Mouse (Mus musculus) neural tube, embryonic 11.5 days (tissue): ENCODE results near the gene Spib. TPM values are rescaled to one million over a fixed set of nuclear protein-coding genes. Genes with fewer than 3 reads are reported as not detected.

ENCODE experiments used
- ATAC-seq: fragments of 200-750 bp; cut with Nextera tagmentation; 2 replicates; pipeline ENCODE4 v1.8.0; 2017; ENCODE audit warnings: moderate number of reproducible peaks, mild to moderate bottlenecking, moderate TSS enrichment, moderate library complexity; ENCODE audit not compliant: insufficient read depth, low FRiP score, low TSS enrichment
- DNase-seq: peaks from one replicate; pipeline ENCODE4 v3.0.0-alpha.2; 2015; ENCODE audit warnings: low spot score
- H3K27ac ChIP-seq: fragments of 300-500 bp; sonication (generic); 2 replicates; pipeline ENCODE4 v1.5.1; 2014; ENCODE audit warnings: low read depth, mild to moderate bottlenecking, low read length
- H3K27me3 ChIP-seq: fragments of 300-500 bp; sonication (generic); 2 replicates; pipeline ENCODE4 v1.6.1; 2014; ENCODE audit warnings: mild to moderate bottlenecking, low read length, mixed read lengths; ENCODE audit not compliant: control insufficient read depth, insufficient read depth
- H3K36me3 ChIP-seq: fragments of 300-500 bp; sonication (generic); 2 replicates; pipeline ENCODE4 v1.6.1; 2014; ENCODE audit warnings: mild to moderate bottlenecking, low read length, moderate library complexity, mixed read lengths; ENCODE audit not compliant: control insufficient read depth, insufficient read depth
- H3K4me1 ChIP-seq: fragments of 300-500 bp; sonication (generic); 2 replicates; pipeline ENCODE4 v1.6.1; 2014; ENCODE audit warnings: low read length, mixed read lengths; ENCODE audit not compliant: control insufficient read depth, insufficient read depth
- H3K4me2 ChIP-seq: fragments of 300-500 bp; sonication (generic); 2 replicates; pipeline ENCODE4 v1.6.1; 2014; ENCODE audit warnings: low read depth, mild to moderate bottlenecking, moderate library complexity
- H3K4me3 ChIP-seq: fragments of 300-500 bp; sonication (generic); 2 replicates; pipeline ENCODE4 v1.5.1; 2014; ENCODE audit warnings: low read depth, low read length
- H3K9ac ChIP-seq: fragments of 300-500 bp; sonication (generic); 2 replicates; pipeline ENCODE4 v1.6.1; 2014; ENCODE audit warnings: mild to moderate bottlenecking, low read length
- H3K9me3 ChIP-seq: fragments of 300-500 bp; sonication (generic); 2 replicates; pipeline ENCODE4 v1.6.1; 2016; ENCODE audit warnings: low read length; ENCODE audit not compliant: control insufficient read depth
- WGBS: fragments of 180-500 bp; shearing (Covaris S2); extraction: QIAGEN DNeasy Blood & Tissue Kit; methylation state at CpG from one replicate; pipeline ENCODE4 v1.1.7; 2014; 5-methylcytosine and 5-hydroxymethylcytosine counted together
- polyA plus RNA-seq: library from polyadenylated mRNA; unstranded; fragments of >200 nt; fragmentation: Nextera tagmentation; extraction: Ambion mirVana; gene quantifications from 2 replicates; pipeline ENCODE4 v1.2.1, GENCODE M21; 2014

The Spib gene
- polyA plus RNA-seq, 1 experiment from 2014 or later, result not detected

DNA sequence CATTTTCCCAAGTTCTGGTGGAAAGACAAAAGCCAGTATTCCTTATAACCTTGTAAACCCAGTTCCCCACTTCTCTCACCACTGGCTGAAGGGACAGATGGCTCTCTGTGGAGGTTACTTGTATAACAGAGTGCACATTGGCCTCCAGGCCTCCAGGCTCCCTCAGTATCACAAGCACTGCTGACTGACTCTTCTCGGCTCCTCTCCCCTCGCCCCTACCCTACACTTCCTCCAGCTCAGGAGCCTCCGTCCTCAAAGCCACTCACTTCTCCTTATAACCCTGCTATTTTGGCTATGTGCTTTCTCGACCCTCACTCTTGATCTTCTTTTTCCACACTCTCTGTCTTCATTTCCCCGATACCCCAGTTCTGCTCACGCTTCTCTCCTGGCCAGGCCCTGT lies 33.5 kb upstream of the Spib start:
- Histone ChIP-seq H3K27me3 (no peaks in the 10 kb centered on the region), H3K36me3 (no peaks in the 10 kb centered on the region), H3K4me2 (no peak overlapping the region), H3K27ac (no peak overlapping the region), H3K9me3 (no peaks in the 10 kb centered on the region), H3K4me3 (no peak overlapping the region), H3K4me1 (no peaks in the 10 kb centered on the region), H3K9ac (no peak overlapping the region)
- DNase-seq (no peak), ATAC-seq (no peak)
- WGBS, result 74% methylated on average over 6 of the region's 6 CpGs

DNA sequence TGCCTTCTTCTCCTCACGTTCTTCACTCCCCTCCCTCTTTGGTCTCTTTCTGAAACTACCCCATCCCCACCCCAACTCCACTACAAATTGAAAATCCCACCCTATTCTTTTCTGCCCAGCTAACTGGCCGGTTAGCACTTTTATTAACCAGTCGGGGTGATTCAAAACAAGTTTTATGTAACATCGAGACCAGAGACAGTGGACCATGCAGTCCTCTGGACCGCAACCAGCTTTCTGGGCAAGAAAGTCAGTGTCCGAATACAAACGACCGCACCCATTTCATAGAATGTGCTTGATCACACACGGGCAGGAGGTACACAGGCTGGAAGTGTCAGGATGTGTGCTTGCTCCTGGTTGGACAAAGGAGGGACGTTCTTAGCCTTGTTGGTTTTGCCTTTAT lies 32.6 kb upstream of the Spib start:
- ATAC-seq (no peak), DNase-seq (no peak)
- H3K9me3 ChIP-seq, result no peaks in the 10 kb centered on the region
- no peak overlapping the region for H3K9ac ChIP-seq
- no peak overlapping the region for H3K27ac ChIP-seq
- H3K27me3 ChIP-seq, result no peaks in the 10 kb centered on the region
- H3K36me3 ChIP-seq, result no peaks in the 10 kb centered on the region
- 83% methylated on average over 10 of the region's 10 CpGs for WGBS
- no peaks in the 10 kb centered on the region for H3K4me1 ChIP-seq
- H3K4me2 ChIP-seq, result no peak overlapping the region
- no peak overlapping the region for H3K4me3 ChIP-seq

DNA sequence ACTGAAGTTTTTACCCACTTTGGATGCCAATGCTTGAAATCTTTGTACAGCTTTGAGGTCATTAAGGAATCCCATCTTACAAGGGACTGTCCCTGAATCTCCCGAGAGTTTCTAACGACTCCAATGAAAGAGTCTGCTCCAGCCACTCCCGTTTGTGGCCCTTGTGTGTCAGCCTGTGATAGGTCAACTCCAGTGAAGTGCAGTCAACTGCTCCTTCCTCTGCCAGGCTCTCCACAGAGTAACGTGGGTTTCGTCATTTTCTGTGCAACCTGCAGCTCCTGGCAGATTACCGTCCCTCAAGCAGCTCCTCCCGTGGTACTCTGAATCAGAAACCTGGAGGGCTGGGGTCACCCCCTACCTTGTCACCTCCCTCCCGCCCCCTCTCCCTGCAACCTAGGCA lies 31.4 kb upstream of the Spib start:
- Histone ChIP-seq H3K4me2 (no peak overlapping the region), H3K4me3 (no peak overlapping the region), H3K4me1 (no peaks in the 10 kb centered on the region), H3K9me3 (no peaks in the 10 kb centered on the region), H3K36me3 (no peaks in the 10 kb centered on the region), H3K27ac (no peak overlapping the region), H3K9ac (no peak overlapping the region), H3K27me3 (no peaks in the 10 kb centered on the region)
- 46% methylated on average over 8 of the region's 8 CpGs for WGBS
- DNase-seq (no peak), ATAC-seq (no peak)

DNA sequence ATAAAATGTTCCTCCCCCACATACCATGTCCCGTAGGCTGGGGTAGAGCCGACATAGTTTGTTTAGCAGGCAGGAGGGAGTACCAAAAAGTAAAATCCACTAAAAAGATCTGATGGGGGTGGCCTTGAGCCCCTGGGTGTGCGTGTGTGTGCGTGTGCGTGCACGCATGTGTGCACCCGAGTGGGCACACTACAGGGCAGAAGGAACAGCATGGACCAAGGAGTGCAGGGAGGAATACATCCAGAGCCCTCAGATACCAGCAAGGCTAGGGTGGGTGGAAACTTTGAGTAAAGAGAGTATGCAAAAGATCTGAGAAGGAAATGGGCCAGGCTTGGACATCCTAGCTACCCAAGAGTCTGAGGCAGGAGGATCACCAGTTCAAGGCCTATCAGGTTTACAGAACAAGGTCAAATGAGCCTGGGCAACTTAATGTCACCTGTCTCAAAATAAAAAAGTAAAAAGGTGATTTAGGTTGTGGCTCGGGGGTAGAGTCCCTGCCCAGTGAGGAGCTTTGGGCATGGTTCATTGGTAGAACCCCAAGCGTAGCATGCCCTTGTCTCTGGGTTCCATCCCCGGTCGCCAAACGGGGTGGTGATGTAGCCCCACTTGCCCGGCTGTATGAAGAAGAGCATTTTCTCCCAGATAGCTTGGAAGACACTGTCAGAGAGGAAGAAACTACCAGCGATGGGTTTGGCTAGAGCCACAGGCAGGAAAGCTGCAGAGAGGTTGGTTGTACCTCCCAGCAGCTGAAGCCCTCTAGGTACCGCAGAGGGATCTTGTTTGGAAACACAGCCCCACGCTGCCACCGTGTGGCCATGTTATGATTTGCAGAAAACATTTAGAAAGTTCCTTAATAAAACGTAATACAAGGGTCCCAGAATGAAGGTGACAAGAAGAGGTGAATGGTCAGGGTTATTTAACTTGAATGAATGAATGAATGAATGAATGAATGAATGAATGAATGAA lies 28.8 kb upstream of the Spib start:
- Histone ChIP-seq H3K27ac (no peak overlapping the region), H3K4me1 (no peaks in the 10 kb centered on the region), H3K9ac (no peak overlapping the region), H3K4me2 (no peak overlapping the region), H3K4me3 (no peak overlapping the region), H3K9me3 (no peaks in the 10 kb centered on the region), H3K36me3 (no peaks in the 10 kb centered on the region), H3K27me3 (no peaks in the 10 kb centered on the region)
- peak; percentile 84 for DNase-seq
- WGBS, result 56% methylated on average over 18 of the region's 18 CpGs
- no peak for ATAC-seq

DNA sequence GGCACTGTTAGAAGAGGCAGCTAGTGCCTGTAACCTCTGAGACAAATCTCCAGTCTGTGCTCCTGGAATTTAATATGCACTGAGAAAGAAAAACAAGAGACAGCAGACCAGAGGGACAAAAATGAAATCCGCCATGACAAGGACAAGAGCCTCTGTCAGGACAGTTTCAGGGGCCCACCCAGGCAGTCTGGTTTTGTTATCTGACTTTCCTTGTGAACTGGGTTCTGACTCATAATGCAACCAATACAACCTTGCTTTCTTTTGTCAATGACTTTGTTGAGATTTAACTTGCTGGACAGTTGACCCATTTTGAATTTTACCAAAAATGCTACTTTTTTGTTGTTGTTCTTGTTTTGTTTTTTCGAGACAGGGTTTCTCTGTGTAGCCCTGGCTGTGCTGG lies 25.8 kb upstream of the Spib start:
- no peak for ATAC-seq
- peaks cover 3% of the 10 kb centered on the region; the same call in 1 of the 2 replicates for H3K4me1 ChIP-seq
- no peak overlapping the region for H3K27ac ChIP-seq
- H3K9ac ChIP-seq, result no peak overlapping the region
- WGBS, result 68% methylated on average over 2 of the region's 2 CpGs
- no peaks in the 10 kb centered on the region for H3K27me3 ChIP-seq
- H3K36me3 ChIP-seq, result no peaks in the 10 kb centered on the region
- H3K4me2 ChIP-seq, result no peak overlapping the region
- no peak for DNase-seq
- no peak overlapping the region for H3K4me3 ChIP-seq
- H3K9me3 ChIP-seq, result no peaks in the 10 kb centered on the region

DNA sequence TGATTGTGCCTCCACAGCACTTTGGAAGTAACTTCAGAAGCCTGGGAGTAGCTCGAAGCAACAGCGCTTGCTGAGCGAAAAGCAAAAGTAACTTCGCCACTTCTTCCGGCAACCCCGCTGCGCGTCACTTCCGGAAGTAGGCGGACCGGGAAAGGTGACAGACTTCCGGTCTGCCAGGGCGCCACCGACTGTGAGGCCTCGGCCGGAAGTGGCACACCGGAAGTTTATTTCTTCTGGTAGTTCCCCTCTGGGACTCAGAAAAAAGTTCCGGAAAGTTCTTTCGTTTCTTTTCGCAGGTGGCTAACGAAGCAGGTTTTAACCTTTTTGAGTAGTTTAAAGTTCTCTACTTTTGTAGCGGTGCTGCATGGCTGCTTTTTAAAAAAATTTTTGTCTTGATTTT lies 22.0 kb upstream of the Spib start, which contains the start of gene Nr1h2:
Nr1h2 (minus strand) TSS at position 126 of the 400 bp plus-strand sequence.
- H3K4me1 ChIP-seq, result peaks cover 3% of the 10 kb centered on the region; the same call in 1 of the 2 replicates
- DNase-seq (peak; percentile 97), ATAC-seq (peak; percentile 76)
- peak within 1 kb of the TSS; percentile 57 for H3K4me2 ChIP-seq
- H3K9me3 ChIP-seq, result no peaks in the 10 kb centered on the region
- peak within 1 kb of the TSS; percentile 81 for H3K4me3 ChIP-seq
- no peaks in the 10 kb centered on the region for H3K27me3 ChIP-seq
- H3K36me3 ChIP-seq, result peaks cover 9% of the 10 kb centered on the region; the same call in 1 of the 2 replicates
- under 1% methylated on average over 22 of the region's 22 CpGs for WGBS
- H3K27ac ChIP-seq, result peak within 1 kb of the TSS; percentile 84
- H3K9ac ChIP-seq, result peak within 1 kb of the TSS; percentile 61

DNA sequence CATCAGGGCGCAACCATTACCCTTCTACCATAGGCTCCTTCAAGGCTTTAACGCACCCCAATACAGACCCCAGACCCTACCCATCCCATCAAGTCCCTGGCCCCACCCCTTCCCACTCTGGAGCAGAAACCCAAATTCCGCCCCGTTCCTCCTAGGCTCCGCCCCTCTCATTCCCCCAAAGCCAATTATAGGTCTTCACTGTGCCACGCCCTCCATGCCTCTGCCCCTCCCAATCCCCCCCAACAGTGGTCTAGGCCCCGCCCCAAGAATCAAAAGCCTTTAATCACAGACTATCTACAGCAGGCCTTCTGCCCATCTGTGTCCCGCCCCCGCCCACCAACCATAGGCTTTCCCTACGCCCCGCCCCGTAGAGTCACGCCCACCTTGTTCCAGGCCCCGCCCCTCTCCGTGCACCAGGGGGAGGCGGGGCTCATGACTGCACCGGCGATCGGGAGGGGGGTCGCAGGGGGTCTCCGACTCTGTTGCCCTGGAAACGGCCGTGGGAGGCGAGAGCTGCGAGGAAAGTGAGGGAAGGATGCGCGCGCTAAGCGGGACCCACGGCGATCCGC lies 21.4 kb upstream of the Spib start:
- DNase-seq, result peak; percentile 93
- peaks cover 3% of the 10 kb centered on the region; the same call in 1 of the 2 replicates for H3K4me1 ChIP-seq
- H3K36me3 ChIP-seq, result peaks cover 9% of the 10 kb centered on the region; the same call in 1 of the 2 replicates
- H3K27me3 ChIP-seq, result no peaks in the 10 kb centered on the region
- WGBS, result under 1% methylated on average over 32 of the region's 32 CpGs
- peak overlapping the region; percentile 61 for H3K9ac ChIP-seq
- peak overlapping the region; percentile 81 for H3K4me3 ChIP-seq
- H3K27ac ChIP-seq, result peak overlapping the region; percentile 84
- H3K4me2 ChIP-seq, result peak overlapping the region; percentile 57
- H3K9me3 ChIP-seq, result no peaks in the 10 kb centered on the region
- peak; percentile 81 for ATAC-seq

DNA sequence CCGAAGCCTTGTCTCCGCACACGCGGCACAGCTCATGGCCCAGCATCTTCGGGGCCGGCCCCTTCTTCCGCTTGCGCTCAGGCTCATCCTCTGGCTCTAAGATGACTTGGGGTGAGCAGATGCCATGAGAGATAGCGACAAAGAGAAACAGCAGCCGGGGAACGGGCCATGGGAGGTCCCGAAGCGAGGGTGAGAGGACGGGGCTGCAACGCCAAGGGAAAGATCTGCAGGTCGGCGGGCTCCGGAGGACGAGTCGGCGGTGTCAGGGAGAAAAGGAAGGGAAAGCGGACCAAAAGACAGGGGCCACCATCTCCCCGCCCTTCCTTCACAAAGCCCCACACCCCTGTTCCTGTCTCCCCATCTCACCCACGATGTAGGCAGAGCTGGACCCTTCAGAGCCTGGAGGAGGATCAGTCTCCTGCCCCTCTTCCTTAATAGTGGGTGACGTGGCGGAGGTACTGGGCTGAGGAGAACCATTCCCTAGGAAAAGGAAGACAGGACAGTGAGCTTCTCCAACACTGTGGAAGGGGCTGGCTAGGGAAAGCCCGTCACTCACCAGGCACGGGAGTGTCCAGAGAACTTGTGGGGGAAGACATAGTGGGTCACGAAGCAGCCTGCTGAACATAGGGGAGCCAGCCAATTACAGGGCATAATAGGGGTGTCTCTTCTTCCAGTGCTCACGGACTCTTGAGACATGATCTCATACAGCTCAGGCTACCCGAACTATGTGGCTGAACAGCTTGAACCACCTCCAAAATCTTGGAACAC lies 20.5 kb upstream of the Spib start:
- 86% methylated on average over 31 of the region's 31 CpGs for WGBS
- no peak overlapping the region for H3K9ac ChIP-seq
- H3K27me3 ChIP-seq, result no peaks in the 10 kb centered on the region
- no peaks in the 10 kb centered on the region for H3K9me3 ChIP-seq
- H3K27ac ChIP-seq, result no peak overlapping the region
- H3K4me3 ChIP-seq, result peak overlapping the region; percentile 81; the same call in 1 of the 2 replicates
- DNase-seq (no peak), ATAC-seq (no peak)
- peaks cover 12% of the 10 kb centered on the region for H3K4me1 ChIP-seq
- H3K4me2 ChIP-seq, result peak overlapping the region; percentile 57; the same call in 1 of the 2 replicates
- H3K36me3 ChIP-seq, result peaks cover 9% of the 10 kb centered on the region; the same call in 1 of the 2 replicates
